Mouse (Mus musculus): ENCODE data around the gene Irx6. TPM values are rescaled to one million over a fixed set of nuclear protein-coding genes. Genes with fewer than 3 reads are reported as not detected.

Irx6 gene
- polyA plus RNA-seq, 1 experiment from 2014 or later, result not detected

Other genes starting within 250 kb of the Irx6 start
- gene Mmp2, start 153.0 kb downstream of the Irx6 start, polyA plus RNA-seq (2014; fragmentation: Nextera tagmentation; extraction: Ambion mirVana), result 198 and 214 TPM in 2 replicates
- gene Lpcat2, start 181.1 kb downstream of the Irx6 start, polyA plus RNA-seq (2014; fragmentation: Nextera tagmentation; extraction: Ambion mirVana), result 12.6 and 15.8 TPM in 2 replicates
- gene Capns2, start 227.1 kb downstream of the Irx6 start, polyA plus RNA-seq (2014; fragmentation: Nextera tagmentation; extraction: Ambion mirVana), result 1.4 and 3.8 TPM in 2 replicates